Mouse (Mus musculus): ENCODE measurements around the gene Gm11563.
"Not testable (repeated sequence)": the region's sequence is repeated elsewhere in the genome, so short reads cannot be mapped to it uniquely, and the experiment has no call there.

DNA sequence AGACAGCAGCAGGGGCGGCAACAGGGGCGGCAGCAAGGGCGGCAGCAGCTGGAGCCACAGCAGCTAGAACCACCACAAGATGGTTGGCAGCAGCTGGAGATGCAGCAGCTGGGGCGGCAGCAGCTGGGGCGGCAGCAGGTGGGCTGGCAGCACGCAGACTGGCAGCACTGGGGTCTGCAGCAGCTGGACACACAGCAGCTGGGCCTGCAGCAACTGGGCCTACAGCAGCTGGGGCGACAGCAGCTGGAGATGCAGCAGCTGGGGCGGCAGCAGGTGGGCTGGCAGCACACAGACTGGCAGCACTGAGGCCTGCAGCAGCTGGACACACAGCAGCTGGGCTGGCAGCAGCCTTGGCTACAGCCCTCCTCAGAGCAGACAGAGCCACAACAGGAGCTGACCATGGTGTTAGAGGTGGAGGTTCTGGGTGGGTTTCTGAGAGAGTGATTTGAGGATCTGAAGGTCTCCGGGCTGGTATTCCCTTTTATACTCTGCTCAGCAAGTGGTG is 15.1 kb downstream of the Gm11563 start, which contains the start of gene Krtap4-7:
- not testable (repeated sequence) for TF ChIP-seq CTCF (conservative IDR thresholded peaks at IDR 0.05; ENCODE audit: insufficient read depth, insufficient read length, low read depth, low read length); POLR2A (IDR thresholded peaks at IDR 0.05; ENCODE audit: low read depth, low read length)

Measured in kidney, adult 2 months (tissue).